In genomic region chr10:62340991-62341390, GRCm38 (mm10) we compare ENCODE assay signal across 8 mouse cellular contexts. TPM values are rescaled to one million over a fixed set of nuclear protein-coding genes. Genes with fewer than 3 reads are reported as not detected.
DNase-seq lines count a peak whose midpoint lies in the region; ATAC-seq and TF ChIP-seq lines count a peak whose summit lies in the region.

No protein-coding gene starts in this region.

- H3K4me2 ChIP-seq in heart, embryonic 11.5 days: peak overlapping the region; percentile 90
- H3K4me2 ChIP-seq in heart, embryonic 16.5 days (ENCODE audit: low read depth, low read length): peak overlapping the region; percentile 67
- peak overlapping the region; percentile 91 for H3K4me2 ChIP-seq in liver, embryonic 16.5 days (ENCODE audit: low read depth, low read length)

- intact Hi-C loops in heart, postnatal 10 days (cut with DNase I): loop anchor here (2.0 to 10.0 kb wide), 3 partner anchors 40 to 64 kb away; no protein-coding TSS in a partner anchor

- H3K27me3 ChIP-seq in heart, embryonic 11.5 days (ENCODE audit: control insufficient read depth, insufficient read depth, low read length): no peaks in the 10 kb centered on the region
- no peaks in the 10 kb centered on the region for H3K27me3 ChIP-seq in heart, embryonic 16.5 days (ENCODE audit: control insufficient read depth, insufficient read depth, low read length)
- H3K27me3 ChIP-seq in liver, embryonic 16.5 days (ENCODE audit: control insufficient read depth, insufficient read depth, low read depth, low read length): no peaks in the 10 kb centered on the region

- H3K4me3 ChIP-seq in heart, embryonic 11.5 days (ENCODE audit: low read depth, low read length): peak overlapping the region; percentile 93
- H3K4me3 ChIP-seq in ES-E14 (ENCODE audit: insufficient read depth in 1 of 2, low read depth in 1 of 2, low read length in 2 of 2, poor library complexity in 1 of 2, severe bottlenecking in 1 of 2): peak overlapping the region; percentile 80 to 98
- peak overlapping the region; percentile 69 for H3K4me3 ChIP-seq in heart, embryonic 16.5 days (ENCODE audit: low read length)
- peak overlapping the region; percentile 91 for H3K4me3 ChIP-seq in liver, embryonic 16.5 days (ENCODE audit: low read depth, low read length)

- H3K9me3 ChIP-seq in heart, embryonic 11.5 days (replicated peaks; ENCODE audit: control insufficient read depth, low read length): no peaks in the 10 kb centered on the region
- H3K9me3 ChIP-seq in ES-E14 (ENCODE audit: control insufficient read depth, insufficient read depth, low read depth, low read length): no peaks in the 10 kb centered on the region
- H3K9me3 ChIP-seq in heart, embryonic 16.5 days (replicated peaks; ENCODE audit: control insufficient read depth, low read length): no peaks in the 10 kb centered on the region
- H3K9me3 ChIP-seq in liver, embryonic 16.5 days (replicated peaks; ENCODE audit: control insufficient read depth, low read length): no peaks in the 10 kb centered on the region

- no peak for ATAC-seq in heart, embryonic 11.5 days (replicated peaks; ENCODE audit: insufficient number of reproducible peaks, low FRiP score, low TSS enrichment)
- no peak for ATAC-seq in heart, embryonic 16.5 days (replicated peaks; ENCODE audit: extremely low read depth, insufficient read depth, low FRiP score)
- no peak for ATAC-seq in liver, embryonic 16.5 days (ENCODE audit: low read depth)
- no peak for ATAC-seq in inflammation-experienced regulatory T-cells, adult 6 months

- in situ Hi-C loops in ES-E14 (cut with MboI; ENCODE audit: low sequenced_read_pairs in 2 of 2, unreplicated experiment in 2 of 2): no loop called here

- 23% methylated on average over 3 of the region's 3 CpGs for WGBS in heart, embryonic 11.5 days (ENCODE audit: insufficient replicate concordance)
- WGBS in heart, embryonic 16.5 days: 38% methylated on average over 3 of the region's 3 CpGs
- 9% methylated on average over 3 of the region's 3 CpGs for WGBS in liver, embryonic 16.5 days (ENCODE audit: insufficient replicate concordance)

- H3K36me3 ChIP-seq in heart, embryonic 11.5 days (ENCODE audit: control insufficient read depth, insufficient read depth, low read length): no peaks in the 10 kb centered on the region
- no peaks in the 10 kb centered on the region for H3K36me3 ChIP-seq in ES-E14 (ENCODE audit: control insufficient read depth, insufficient read depth, low read length, poor library complexity, severe bottlenecking)
- no peaks in the 10 kb centered on the region for H3K36me3 ChIP-seq in heart, embryonic 16.5 days (ENCODE audit: control insufficient read depth, insufficient read depth)
- H3K36me3 ChIP-seq in liver, embryonic 16.5 days (ENCODE audit: control insufficient read depth, insufficient read depth): no peaks in the 10 kb centered on the region

- DNase-seq in heart, postnatal 10 days: no peak
- no peak for DNase-seq in ES-E14 (ENCODE audit: low read depth, low spot score)
- no peak for DNase-seq in ovary, postnatal 10 days (ENCODE audit: low spot score)
- no peak for DNase-seq in lung, postnatal 10 days

- peaks cover 42% of the 10 kb centered on the region for H3K4me1 ChIP-seq in heart, embryonic 11.5 days (ENCODE audit: control insufficient read depth, insufficient read depth, low read length)
- H3K4me1 ChIP-seq in ES-E14 (ENCODE audit: control insufficient read depth in 2 of 2, insufficient read depth in 2 of 2, low read length in 2 of 2, poor library complexity in 1 of 2): peaks cover 14 to 22% of the 10 kb centered on the region in 2 experiments
- H3K4me1 ChIP-seq in heart, embryonic 16.5 days (ENCODE audit: control insufficient read depth, insufficient read depth, low read length): peaks cover 33% of the 10 kb centered on the region
- H3K4me1 ChIP-seq in liver, embryonic 16.5 days (ENCODE audit: control insufficient read depth, low read depth, low read length): peaks cover 73% of the 10 kb centered on the region

- H3K9ac ChIP-seq in heart, embryonic 11.5 days (ENCODE audit: low read depth, low read length): peak overlapping the region; percentile 94
- H3K9ac ChIP-seq in ES-E14 (ENCODE audit: insufficient read depth, low read depth, low read length, poor library complexity, severe bottlenecking): 0 out of 2 replicates have a peak overlapping the region, but pooled peaks have one; percentile 41
- peak overlapping the region; percentile 94 for H3K9ac ChIP-seq in heart, embryonic 16.5 days (ENCODE audit: low read length)
- H3K9ac ChIP-seq in liver, embryonic 16.5 days (ENCODE audit: low read depth, low read length): peak overlapping the region; percentile 79

- peak overlapping the region; percentile 97 for H3K27ac ChIP-seq in heart, embryonic 11.5 days (ENCODE audit: low read depth, low read length)
- no peak overlapping the region for H3K27ac ChIP-seq in ES-E14 (ENCODE audit: insufficient read depth, low read depth, low read length, poor library complexity, severe bottlenecking)
- H3K27ac ChIP-seq in heart, embryonic 16.5 days (ENCODE audit: low read length): peak overlapping the region; percentile 93
- H3K27ac ChIP-seq in liver, embryonic 16.5 days (ENCODE audit: low read length): peak overlapping the region; percentile 98

TF ChIP-seq in ES-E14, 5 proteins besides CTCF, POLR2A, EP300 and RAD21:
- TF ChIP-seq MAFK (IDR thresholded peaks at IDR 0.05; ENCODE audit: insufficient read depth, low read depth, low read length) (no peak), ZNF384 (IDR thresholded peaks at IDR 0.05; ENCODE audit: low read depth, low read length) (no peak), CHD2 (IDR thresholded peaks at IDR 0.05; ENCODE audit: low read depth, low read length) (no peak), HCFC1 (IDR thresholded peaks at IDR 0.05; ENCODE audit: borderline replicate concordance, insufficient read depth, low read length) (no peak), ZC3H11A (IDR thresholded peaks at IDR 0.05; ENCODE audit: borderline replicate concordance, low read depth, low read length) (no peak)

RNA-seq across cellular contexts. Expression of gene Hk1, which starts 38.7 kb away (rescaled TPM):
- polyA plus RNA-seq in heart, embryonic 11.5 days (2014; fragmentation: Nextera tagmentation; extraction: Ambion mirVana): 97.0 and 157 TPM in 2 replicates
- 100 to 1,000 TPM; 167 to 178 TPM for total RNA-seq in heart, postnatal 10 days (2021)
- total RNA-seq in ES-E14 (2012; rRNA removed): 18.8 and 22.6 TPM in 2 replicates
- 232 and 240 TPM in 2 replicates for polyA plus RNA-seq in heart, embryonic 16.5 days (2015; fragmentation: Nextera tagmentation; extraction: Ambion mirVana)
- polyA plus RNA-seq in liver, embryonic 16.5 days (2015; fragmentation: Nextera tagmentation; extraction: Ambion mirVana): 94.2 and 98.9 TPM in 2 replicates
- 100 to 1,000 TPM in 1 of 3 experiments, 10 to 100 TPM in 2; 64.3 to 101 (median 74.8) TPM for polyA plus RNA-seq in inflammation-experienced regulatory T-cells, adult 6 months (2017; shearing (Covaris generic))

Comparison
In these comparisons a context has a peak if more than half of its experiments do, and no peak if none do; other contexts are left out.
1. H3K9ac ChIP-seq: peak in every context shown above with its lines; median percentile 94 in heart, embryonic 11.5 days; 94 in heart, embryonic 16.5 days; 79 in liver, embryonic 16.5 days; 41 in ES-E14.